Mouse (Mus musculus) kidney, adult 2 months (tissue): Measurements from ENCODE around the gene Txndc2. TPM values are rescaled to one million over a fixed set of nuclear protein-coding genes. Genes with fewer than 3 reads are reported as not detected.

Experiments
- DNase-seq: peaks from one replicate; pipeline ENCODE4 v3.0.0; 2021
- H3K27ac ChIP-seq: fragments of 200-500 bp; 2 replicates; pipeline ENCODE4 v1.5.1; 2012; ENCODE audit warnings: low read depth, low read length, control low read depth, inconsistent platforms; ENCODE audit not compliant: insufficient read depth
- H3K27me3 ChIP-seq: fragments of 200-500 bp; replicated peaks from 2 replicates; pipeline ENCODE4 v1.6.1; 2012; ENCODE audit warnings: mild to moderate bottlenecking, moderate library complexity, low read length, inconsistent platforms; ENCODE audit not compliant: control insufficient read depth, insufficient read depth
- H3K36me3 ChIP-seq: fragments of 200-500 bp; 2 replicates; pipeline ENCODE4 v1.6.1; 2012; ENCODE audit warnings: mild to moderate bottlenecking, moderate library complexity, low read length, inconsistent platforms; ENCODE audit not compliant: control insufficient read depth, insufficient read depth
- H3K4me1 ChIP-seq: fragments of 200-500 bp; 2 replicates; pipeline ENCODE4 v1.6.1; 2011; ENCODE audit warnings: low read length; ENCODE audit not compliant: control insufficient read depth, insufficient read depth
- H3K4me3 ChIP-seq: fragments of 200-500 bp; 2 replicates; pipeline ENCODE4 v1.5.1; 2011; ENCODE audit warnings: mild to moderate bottlenecking, low read depth, low read length, control low read depth; ENCODE audit not compliant: insufficient read depth
- CTCF ChIP-seq: fragments of 200-500 bp; conservative IDR thresholded peaks from 2 replicates; pipeline ENCODE4 v1.5.1; 2011; ENCODE audit warnings: low read depth, mild to moderate bottlenecking, control low read depth, low read length, moderate library complexity, mixed read lengths; ENCODE audit not compliant: insufficient read depth, insufficient read length
- POLR2A ChIP-seq: fragments of 200-500 bp; IDR thresholded peaks from one replicate; pipeline ENCODE4 v1.6.1; 2011; ENCODE audit warnings: low read depth, low read length, control low read depth
- WGBS: fragments of 180-500 bp; shearing (Covaris S2); methylation state at CpG from one replicate; pipeline ENCODE4 v1.1.7; 2018; 5-methylcytosine and 5-hydroxymethylcytosine counted together
- polyA plus RNA-seq: library from polyadenylated mRNA; depleted of rRNA; stranded (reverse); fragments of >200 nt; gene quantifications from 2 replicates; pipeline ENCODE4 v1.2.3, GENCODE M21; 2012

Gene Txndc2
- polyA plus RNA-seq, 1 experiment = 0.05 TPM

DNA sequence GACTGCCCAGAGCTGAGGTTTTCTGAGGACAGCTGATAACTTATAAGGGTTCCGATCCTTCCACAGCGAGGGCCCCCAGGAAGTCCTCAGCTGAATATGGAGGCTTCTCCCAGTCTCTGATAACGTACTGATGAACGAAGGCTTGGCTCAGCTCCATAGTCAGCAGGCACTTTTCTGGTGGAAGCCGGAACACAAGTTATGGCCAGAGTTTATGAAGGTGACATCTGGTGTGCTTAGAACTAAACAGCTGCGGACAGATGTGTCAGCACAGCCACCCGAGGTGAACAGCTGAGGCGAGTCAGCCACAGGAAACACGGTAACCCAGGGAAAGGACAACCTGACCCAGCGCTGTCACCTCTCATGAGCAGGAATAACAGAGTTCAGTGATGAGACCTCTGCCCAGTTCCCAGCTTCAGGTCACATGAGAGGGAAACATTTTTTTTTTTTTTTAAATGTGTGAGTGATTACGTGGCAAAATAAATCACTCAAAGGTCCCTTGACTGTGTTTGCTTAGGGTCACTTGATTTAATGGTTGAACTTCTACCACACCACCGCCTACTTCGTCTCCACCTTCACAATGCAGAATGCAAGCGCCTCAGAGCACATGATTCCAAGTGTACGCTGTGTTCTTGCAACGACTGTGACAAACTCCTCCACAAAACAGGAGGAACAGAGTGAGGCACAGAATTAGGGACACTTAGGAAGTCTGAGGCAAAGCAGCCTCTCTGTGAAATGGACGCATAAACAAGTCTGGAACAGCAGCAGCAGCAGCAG, 24.6 kb upstream of the Txndc2 start:
- H3K27me3 ChIP-seq = no peaks in the 10 kb centered on the region
- peaks cover 4% of the 10 kb centered on the region for H3K4me1 ChIP-seq
- H3K36me3 ChIP-seq = no peaks in the 10 kb centered on the region
- TF ChIP-seq POLR2A (no peak), CTCF (no peak)
- peak; percentile 75 for DNase-seq
- H3K27ac ChIP-seq = peak overlapping the region; percentile 12; the same call in 1 of the 2 replicates
- 35% methylated on average over 17 of the region's 17 CpGs for WGBS
- H3K4me3 ChIP-seq = no peak overlapping the region

GRCm38 (mm10) chr17:65665786-65666387, 23.9 kb upstream of the Txndc2 start:
- TF ChIP-seq POLR2A = no peak
- TF ChIP-seq CTCF = no peak
- no peaks in the 10 kb centered on the region for H3K36me3 ChIP-seq
- no peak overlapping the region for H3K4me3 ChIP-seq
- no peak overlapping the region for H3K27ac ChIP-seq
- H3K4me1 ChIP-seq = peaks cover 4% of the 10 kb centered on the region
- DNase-seq = no peak
- H3K27me3 ChIP-seq = no peaks in the 10 kb centered on the region
- 75% methylated on average over 12 of the region's 12 CpGs for WGBS

GRCm38 (mm10) chr17:65663329-65664078, 21.5 kb upstream of the Txndc2 start:
- DNase-seq = no peak
- H3K36me3 ChIP-seq = no peaks in the 10 kb centered on the region
- WGBS = 89% methylated on average over 14 of the region's 14 CpGs
- TF ChIP-seq CTCF (no peak), POLR2A (no peak)
- no peak overlapping the region for H3K27ac ChIP-seq
- no peak overlapping the region for H3K4me3 ChIP-seq
- no peaks in the 10 kb centered on the region for H3K27me3 ChIP-seq
- H3K4me1 ChIP-seq = peaks cover 4% of the 10 kb centered on the region

- no peak overlapping the region for H3K27ac ChIP-seq
- DNase-seq = no peak
- no peaks in the 10 kb centered on the region for H3K36me3 ChIP-seq
- H3K4me3 ChIP-seq = no peak overlapping the region
- TF ChIP-seq POLR2A (no peak), CTCF (no peak)
- WGBS = 75% methylated on average over 3 of the region's 3 CpGs
- no peaks in the 10 kb centered on the region for H3K27me3 ChIP-seq
- peaks cover 4% of the 10 kb centered on the region for H3K4me1 ChIP-seq
These were observed 20.7 kb upstream of the Txndc2 start for GRCm38 (mm10) chr17:65662662-65663061.

DNA sequence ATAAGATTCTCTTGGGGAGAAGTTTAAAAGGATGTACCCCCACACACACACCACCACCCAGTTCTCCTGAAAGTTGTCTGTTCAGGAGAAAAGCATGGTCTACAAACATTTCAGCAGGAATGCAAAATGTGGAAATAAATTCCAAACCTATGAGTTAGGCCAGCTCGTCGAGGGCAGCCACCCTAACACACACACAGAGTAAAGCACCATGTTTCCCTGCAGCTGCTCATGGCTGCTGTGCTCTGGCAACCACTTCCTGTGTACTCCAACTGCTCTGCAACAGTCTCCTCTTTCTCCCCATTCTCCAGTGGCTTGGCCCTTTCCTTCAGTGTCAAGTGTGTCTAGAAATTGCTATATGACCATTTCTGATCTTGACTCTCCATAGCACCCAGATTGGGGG, 16.4 kb upstream of the Txndc2 start:
- 72% methylated on average over 2 of the region's 2 CpGs for WGBS
- Histone ChIP-seq H3K4me3 (no peak overlapping the region), H3K36me3 (no peaks in the 10 kb centered on the region), H3K27me3 (no peaks in the 10 kb centered on the region), H3K27ac (no peak overlapping the region), H3K4me1 (no peaks in the 10 kb centered on the region)
- DNase-seq = no peak
- TF ChIP-seq CTCF (no peak), POLR2A (no peak)

- Histone ChIP-seq H3K27ac (no peak overlapping the region), H3K4me3 (no peak overlapping the region), H3K36me3 (no peaks in the 10 kb centered on the region), H3K27me3 (no peaks in the 10 kb centered on the region), H3K4me1 (no peaks in the 10 kb centered on the region)
- DNase-seq = no peak
- 93% methylated on average over 9 of the region's 9 CpGs for WGBS
- no peak for TF ChIP-seq POLR2A
- no peak for TF ChIP-seq CTCF
These were observed 16.0 kb upstream of the Txndc2 start for GRCm38 (mm10) chr17:65657958-65658357.

DNA sequence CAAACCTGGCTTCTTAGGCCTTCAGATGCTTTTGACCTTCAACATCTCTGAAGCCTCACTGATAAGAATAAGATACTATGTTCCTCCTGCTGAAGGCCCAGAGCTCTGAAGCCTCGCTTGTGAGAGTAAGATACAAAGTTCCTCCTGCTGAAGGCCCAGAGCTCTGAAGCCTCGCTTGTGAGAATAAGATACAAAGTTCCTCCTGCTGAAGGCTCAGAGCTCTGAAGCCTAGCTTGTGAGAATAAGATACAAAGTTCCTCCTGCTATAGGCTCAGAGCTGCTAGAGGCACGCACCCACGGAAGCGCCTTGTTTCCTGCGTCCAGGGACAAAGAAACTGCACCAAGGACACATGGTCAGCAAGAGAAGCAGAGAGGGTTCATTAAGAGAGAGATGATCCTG, 14.8 kb upstream of the Txndc2 start:
- Histone ChIP-seq H3K27ac (no peak overlapping the region), H3K4me1 (no peaks in the 10 kb centered on the region), H3K36me3 (no peaks in the 10 kb centered on the region), H3K27me3 (no peaks in the 10 kb centered on the region), H3K4me3 (no peak overlapping the region)
- DNase-seq = no peak
- WGBS = 90% methylated on average over 6 of the region's 6 CpGs
- TF ChIP-seq POLR2A (no peak), CTCF (no peak)
